Mouse (Mus musculus) kidney, postnatal 0 days (tissue): ENCODE results near the gene Heatr4. TPM values are rescaled to one million over a fixed set of nuclear protein-coding genes. Genes with fewer than 3 reads are reported as not detected.

Source experiments
- ATAC-seq: fragments of 200-750 bp; cut with Nextera tagmentation; replicated peaks from 2 replicates; pipeline ENCODE4 v1.8.0; 2017; ENCODE audit warnings: low read depth, moderate number of reproducible peaks, moderate TSS enrichment, moderate library complexity; ENCODE audit not compliant: low FRiP score
- DNase-seq: peaks from one replicate; pipeline ENCODE4 v3.0.0-alpha.2; 2016; ENCODE audit warnings: low spot score
- H3K27ac ChIP-seq: fragments of 300-500 bp; sonication (generic); 2 replicates; pipeline ENCODE4 v1.5.1; 2014; ENCODE audit warnings: mild to moderate bottlenecking
- H3K27me3 ChIP-seq: fragments of 300-500 bp; sonication (generic); 2 replicates; pipeline ENCODE4 v1.6.1; 2014; ENCODE audit warnings: low read length, mixed read lengths; ENCODE audit not compliant: insufficient read depth
- H3K36me3 ChIP-seq: fragments of 300-500 bp; sonication (generic); 2 replicates; pipeline ENCODE4 v1.6.1; 2014; ENCODE audit warnings: low read length, mixed read lengths; ENCODE audit not compliant: insufficient read depth
- H3K4me1 ChIP-seq: fragments of 300-500 bp; sonication (generic); replicated peaks from 2 replicates; pipeline ENCODE4 v1.6.1; 2014; ENCODE audit warnings: antibody characterized with exemption, low read length, mixed read lengths; ENCODE audit not compliant: insufficient read depth
- H3K4me2 ChIP-seq: fragments of 300-500 bp; sonication (generic); 2 replicates; pipeline ENCODE4 v1.6.1; 2014; ENCODE audit warnings: mild to moderate bottlenecking, low read length, moderate library complexity, mixed read lengths
- H3K4me3 ChIP-seq: fragments of 300-500 bp; sonication (generic); replicated peaks from 2 replicates; pipeline ENCODE4 v1.5.1; 2014; ENCODE audit warnings: low read depth, low read length
- H3K9ac ChIP-seq: fragments of 300-500 bp; sonication (generic); 2 replicates; pipeline ENCODE4 v1.6.1; 2014; ENCODE audit warnings: low read depth, low read length
- H3K9me3 ChIP-seq: fragments of 300-500 bp; sonication (generic); replicated peaks from 2 replicates; pipeline ENCODE4 v1.6.1; 2016; ENCODE audit warnings: low read length, inconsistent platforms, mixed read lengths
- CTCF ChIP-seq: IDR thresholded peaks from 2 replicates; pipeline ENCODE4 v1.5.1; 2016; ENCODE audit warnings: antibody characterized with exemption, low read depth, mild to moderate bottlenecking, moderate library complexity
- WGBS: fragments of 180-500 bp; shearing (Covaris S2); extraction: QIAGEN DNeasy Blood & Tissue Kit; methylation state at CpG from one replicate; pipeline ENCODE4 v1.1.7; 2014; 5-methylcytosine and 5-hydroxymethylcytosine counted together
- polyA plus RNA-seq: library from polyadenylated mRNA; unstranded; fragments of >200 nt; fragmentation: Nextera tagmentation; extraction: Ambion mirVana; gene quantifications from 2 replicates; pipeline ENCODE4 v1.2.1, GENCODE M21; 2015

The Heatr4 gene
- polyA plus RNA-seq, 1 experiment from 2014 or later = not detected

DNA sequence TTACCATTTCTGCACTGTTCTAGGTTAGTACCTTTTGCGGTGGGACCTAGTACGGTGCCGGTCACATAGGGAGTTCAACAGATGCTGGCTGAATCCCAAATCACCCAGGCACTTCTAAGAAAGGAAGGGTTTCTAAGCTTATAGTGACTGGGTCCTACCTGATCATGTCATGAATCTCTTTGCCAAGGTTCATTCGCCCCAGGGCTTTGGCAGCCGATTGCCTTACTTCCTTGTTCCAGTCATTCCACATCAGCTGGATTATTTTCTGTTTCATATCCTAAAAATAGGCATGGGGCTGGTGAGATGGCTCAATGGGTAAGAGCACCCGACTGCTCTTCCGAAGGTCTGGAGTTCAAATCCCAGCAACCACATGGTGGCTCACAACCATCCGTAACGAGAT lies 26.4 kb downstream of the Heatr4 start:
- Histone ChIP-seq H3K9me3 (no peaks in the 10 kb centered on the region), H3K27me3 (no peaks in the 10 kb centered on the region), H3K36me3 (no peaks in the 10 kb centered on the region), H3K4me3 (no peak overlapping the region), H3K4me2 (no peak overlapping the region), H3K27ac (no peak overlapping the region), H3K4me1 (peaks cover 4% of the 10 kb centered on the region), H3K9ac (no peak overlapping the region)
- no peak for TF ChIP-seq CTCF
- ATAC-seq = no peak
- 87% methylated on average over 9 of the region's 9 CpGs for WGBS
- no peak for DNase-seq

DNA sequence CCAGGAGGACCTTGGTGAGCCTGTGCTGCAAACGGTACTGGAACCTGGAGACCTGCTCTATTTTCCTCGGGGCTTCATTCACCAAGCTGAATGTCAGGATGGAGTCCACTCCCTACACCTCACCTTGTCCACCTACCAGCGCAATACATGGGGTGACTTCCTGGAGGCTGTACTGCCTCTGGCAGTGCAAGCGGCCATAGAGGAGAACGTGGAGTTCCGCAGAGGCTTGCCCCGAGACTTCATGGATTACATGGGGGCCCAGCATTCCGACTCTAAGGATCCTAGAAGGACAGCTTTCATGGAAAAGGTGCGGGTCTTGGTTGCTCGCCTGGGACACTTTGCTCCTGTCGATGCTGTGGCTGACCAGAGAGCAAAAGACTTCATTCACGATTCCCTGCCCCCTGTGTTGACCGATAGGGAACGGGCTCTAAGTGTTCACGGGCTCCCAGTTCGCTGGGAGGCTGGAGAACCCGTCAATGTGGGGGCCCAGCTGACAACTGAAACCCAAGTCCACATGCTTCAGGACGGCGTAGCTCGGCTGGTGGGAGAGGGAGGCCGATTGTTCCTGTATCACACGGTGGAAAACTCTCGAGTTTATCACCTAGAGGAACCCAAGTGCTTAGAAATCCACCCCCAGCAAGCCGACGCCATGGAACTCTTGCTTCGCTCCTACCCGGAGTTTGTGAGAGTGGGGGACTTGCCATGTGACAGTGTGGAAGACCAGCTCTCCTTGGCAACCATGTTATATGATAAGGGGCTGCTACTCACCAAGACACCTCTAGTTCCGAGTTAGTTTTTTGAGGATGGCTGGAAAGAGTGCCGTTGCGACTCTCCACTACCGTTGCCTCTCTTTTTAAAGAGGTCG lies 32.7 kb downstream of the Heatr4 start:
- H3K36me3 ChIP-seq = no peaks in the 10 kb centered on the region
- peak overlapping the region; percentile 86 for H3K4me2 ChIP-seq
- peak overlapping the region; percentile 68; the same call in 1 of the 2 replicates for H3K9ac ChIP-seq
- peaks cover 13% of the 10 kb centered on the region for H3K4me1 ChIP-seq
- no peaks in the 10 kb centered on the region for H3K27me3 ChIP-seq
- ATAC-seq (no peak), DNase-seq (no peak)
- peak overlapping the region; percentile 59 for H3K4me3 ChIP-seq
- H3K9me3 ChIP-seq = no peaks in the 10 kb centered on the region
- no peak for TF ChIP-seq CTCF
- H3K27ac ChIP-seq = no peak overlapping the region
- 50% methylated on average over 32 of the region's 32 CpGs for WGBS

DNA sequence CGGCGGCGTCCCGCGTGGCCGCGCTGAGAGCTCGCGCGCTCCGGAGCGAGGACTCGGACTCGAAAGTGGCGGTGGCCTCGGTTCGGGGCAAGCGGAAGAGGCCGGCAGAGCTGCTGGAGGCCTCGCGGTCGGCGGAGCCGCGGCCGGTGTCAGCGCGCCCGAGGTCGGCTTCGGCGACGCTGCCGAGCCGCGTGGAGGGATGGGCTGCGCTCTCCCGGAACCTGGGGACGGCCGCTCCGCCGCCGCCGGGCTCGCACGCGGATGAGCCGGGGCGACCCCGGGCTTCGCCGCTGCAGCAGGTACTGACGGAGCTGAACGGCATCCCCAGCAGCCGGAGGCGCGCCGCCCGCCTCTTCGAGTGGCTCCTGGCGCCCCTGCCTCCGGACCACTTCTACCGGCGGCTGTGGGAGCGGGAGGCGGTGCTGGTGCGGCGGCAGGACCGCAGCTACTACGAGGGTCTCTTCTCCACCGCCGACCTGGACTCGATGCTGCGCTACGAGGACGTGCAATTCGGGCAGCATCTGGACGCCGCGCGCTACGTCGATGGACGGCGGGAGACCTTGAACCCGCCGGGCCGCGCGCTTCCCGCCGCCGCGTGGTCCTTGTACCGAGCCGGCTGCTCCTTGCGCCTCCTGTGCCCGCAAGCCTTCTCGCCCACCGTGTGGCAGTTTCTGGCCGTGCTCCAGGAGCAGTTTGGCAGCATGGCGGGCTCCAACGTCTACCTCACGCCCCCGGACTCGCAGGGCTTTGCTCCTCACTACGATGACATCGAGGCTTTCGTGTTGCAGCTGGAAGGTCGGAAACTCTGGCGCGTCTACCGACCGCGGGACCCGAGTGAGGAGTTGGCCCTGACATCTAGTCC lies 33.6 kb downstream of the Heatr4 start:
- peak; percentile 56 for ATAC-seq
- Histone ChIP-seq H3K4me1 (peaks cover 13% of the 10 kb centered on the region), H3K27ac (peak overlapping the region; percentile 72), H3K4me2 (peak overlapping the region; percentile 86), H3K4me3 (peak overlapping the region; percentile 59), H3K27me3 (no peaks in the 10 kb centered on the region), H3K36me3 (no peaks in the 10 kb centered on the region), H3K9ac (peak overlapping the region; percentile 68), H3K9me3 (no peaks in the 10 kb centered on the region)
- under 1% methylated on average over 107 of the region's 116 CpGs for WGBS
- no peak for TF ChIP-seq CTCF
- DNase-seq = peak; percentile 47

DNA sequence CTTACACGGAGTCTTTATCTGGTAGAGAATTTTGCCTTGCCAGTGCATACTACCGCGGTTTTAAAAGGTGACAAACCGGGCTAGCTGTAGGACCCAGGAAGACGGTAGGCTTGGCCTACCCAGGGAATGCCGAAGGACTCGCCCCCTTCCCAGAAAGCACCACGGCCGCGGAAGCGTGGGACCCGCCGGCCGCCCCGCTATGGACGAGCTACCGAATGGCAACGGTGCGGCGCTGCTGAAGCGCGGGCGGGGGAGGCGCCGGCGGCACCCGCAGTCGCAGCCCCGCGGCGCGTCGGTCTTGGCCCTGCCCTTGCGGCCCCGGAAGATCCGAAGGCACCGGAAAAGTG lies 34.2 kb downstream of the Heatr4 start, which contains the start of gene Riox1:
Gene Riox1 (plus strand): TSS at position 116 of the 347 bp plus-strand sequence.
- no peaks in the 10 kb centered on the region for H3K27me3 ChIP-seq
- DNase-seq (peak; percentile 95), ATAC-seq (peak; percentile 89)
- H3K9me3 ChIP-seq = no peaks in the 10 kb centered on the region
- H3K4me2 ChIP-seq = peak within 1 kb of the TSS; percentile 86
- H3K4me3 ChIP-seq = peak within 1 kb of the TSS; percentile 59
- peak within 1 kb of the TSS; percentile 72 for H3K27ac ChIP-seq
- no peak for TF ChIP-seq CTCF
- under 1% methylated on average over 37 of the region's 37 CpGs for WGBS
- peak within 1 kb of the TSS; percentile 68 for H3K9ac ChIP-seq
- H3K36me3 ChIP-seq = no peaks in the 10 kb centered on the region
- peaks cover 13% of the 10 kb centered on the region for H3K4me1 ChIP-seq

DNA sequence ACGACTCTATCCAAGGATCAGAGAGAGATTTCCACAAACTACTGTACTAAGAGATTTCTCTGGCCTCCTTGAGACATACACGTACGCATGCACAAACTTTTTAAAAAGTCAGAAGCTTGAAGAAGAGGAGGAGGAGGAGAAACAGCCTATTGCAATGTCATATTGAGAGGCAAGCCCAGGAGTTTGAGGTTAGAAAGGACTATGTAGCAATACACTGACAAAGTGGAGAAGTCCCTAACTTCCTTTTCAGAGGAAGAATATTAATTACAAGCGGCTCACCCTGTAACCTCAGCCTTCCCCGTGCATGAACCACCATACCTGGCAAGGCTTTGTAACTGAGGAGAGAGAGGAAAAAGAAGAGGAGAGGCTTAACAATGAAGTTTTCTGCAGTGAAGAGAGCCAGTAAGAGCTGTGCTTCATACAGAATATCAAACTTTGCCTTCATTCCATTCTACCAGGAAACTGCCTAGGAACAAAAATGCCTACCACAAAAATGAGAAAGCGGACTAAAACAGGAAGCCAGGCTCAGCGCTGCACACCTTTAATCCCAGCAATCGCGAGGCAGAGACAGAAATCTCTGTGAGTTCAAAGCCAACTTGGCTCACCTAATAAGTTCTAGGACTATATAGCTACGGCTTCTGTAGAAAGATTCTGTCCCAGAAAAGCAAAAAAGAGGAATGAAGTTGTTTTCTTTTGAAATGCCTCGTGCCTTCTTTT lies 34.7 kb downstream of the Heatr4 start:
- DNase-seq (no peak), ATAC-seq (no peak)
- no peaks in the 10 kb centered on the region for H3K36me3 ChIP-seq
- peak overlapping the region; percentile 59 for H3K4me3 ChIP-seq
- H3K27me3 ChIP-seq = no peaks in the 10 kb centered on the region
- peaks cover 13% of the 10 kb centered on the region for H3K4me1 ChIP-seq
- no peaks in the 10 kb centered on the region for H3K9me3 ChIP-seq
- peak overlapping the region; percentile 68 for H3K9ac ChIP-seq
- WGBS = 22% methylated on average over 11 of the region's 11 CpGs
- H3K27ac ChIP-seq = peak overlapping the region; percentile 38; the same call in 1 of the 2 replicates
- peak overlapping the region; percentile 86 for H3K4me2 ChIP-seq
- no peak for TF ChIP-seq CTCF

DNA sequence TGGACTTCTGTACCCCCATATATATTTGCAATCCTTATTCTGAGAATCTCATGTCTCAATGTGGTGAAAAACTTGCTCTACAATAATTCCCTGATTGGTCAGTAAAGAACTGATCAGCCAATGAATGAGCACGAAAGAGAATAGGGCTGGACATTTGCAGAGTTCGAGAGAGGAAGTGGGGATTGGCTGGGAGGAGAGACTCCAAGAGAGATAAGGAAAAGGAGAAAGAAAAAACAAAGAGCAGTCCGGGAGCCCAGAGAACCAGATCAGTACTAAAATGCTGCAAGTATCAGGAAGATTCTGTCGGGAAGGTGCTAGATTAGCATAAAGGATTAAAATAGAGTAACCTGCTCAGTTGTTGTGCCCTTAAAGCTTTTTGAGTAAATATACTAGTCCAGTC lies 35.6 kb downstream of the Heatr4 start:
- Histone ChIP-seq H3K9me3 (no peaks in the 10 kb centered on the region), H3K27ac (no peak overlapping the region), H3K4me3 (no peak overlapping the region), H3K4me2 (no peak overlapping the region), H3K36me3 (no peaks in the 10 kb centered on the region), H3K27me3 (no peaks in the 10 kb centered on the region), H3K9ac (no peak overlapping the region), H3K4me1 (peaks cover 13% of the 10 kb centered on the region)
- TF ChIP-seq CTCF = no peak
- ATAC-seq = no peak
- WGBS = 86% methylated on average over 4 of the region's 4 CpGs
- DNase-seq = no peak
